Mouse (Mus musculus): ENCODE data around the gene Blm. TPM values are rescaled to one million over a fixed set of nuclear protein-coding genes. Genes with fewer than 3 reads are reported as not detected.

Blm gene
- polyA plus RNA-seq, 2 experiments: 19.8 to 24.8 TPM

GRCm38 (mm10) chr7:80424722-80425121 lies 110.2 kb downstream of the Blm start:
- WGBS (ENCODE audit: insufficient replicate concordance): 49% methylated on average over 6 of the region's 6 CpGs
- ATAC-seq (ENCODE audit: insufficient read depth) (no peak), DNase-seq (ENCODE audit: low read depth in 3 of 3, low spot score in 3 of 3) (no peak)
- H3K4me2 ChIP-seq (ENCODE audit: low read depth): no peak overlapping the region
- H3K4me1 ChIP-seq (replicated peaks; ENCODE audit: control insufficient read depth in 2 of 2, insufficient read depth in 2 of 2, low read length in 1 of 2): peaks cover 0 to 6% of the 10 kb centered on the region in 2 experiments; a peak in 2 of 4 replicates
- no peak overlapping the region for H3K4me3 ChIP-seq (ENCODE audit: insufficient read depth in 1 of 2, low read depth in 2 of 2, low read length in 2 of 2)
- H3K27ac ChIP-seq: no peak overlapping the region
- H3K9me3 ChIP-seq (ENCODE audit: control insufficient read depth, low read length): no peaks in the 10 kb centered on the region
- peak; percentile 64 for TF ChIP-seq CTCF (IDR thresholded peaks at IDR 0.05; ENCODE audit: low read depth)
- no peak for TF ChIP-seq EP300 (IDR thresholded peaks at IDR 0.05; ENCODE audit: low read depth)
- H3K27me3 ChIP-seq (ENCODE audit: control insufficient read depth, insufficient read depth, low read length): no peaks in the 10 kb centered on the region
- no peaks in the 10 kb centered on the region for H3K36me3 ChIP-seq (replicated peaks; ENCODE audit: control insufficient read depth, insufficient read depth, low read depth)
- H3K9ac ChIP-seq (replicated peaks): no peak overlapping the region

GRCm38 (mm10) chr7:80422759-80423480 lies 112.0 kb downstream of the Blm start:
- ATAC-seq (ENCODE audit: insufficient read depth) (no peak), DNase-seq (ENCODE audit: low read depth in 3 of 3, low spot score in 3 of 3) (no peak)
- TF ChIP-seq EP300 (IDR thresholded peaks at IDR 0.05; ENCODE audit: low read depth) (no peak), CTCF (IDR thresholded peaks at IDR 0.05; ENCODE audit: low read depth) (no peak)
- Histone ChIP-seq H3K9me3 (ENCODE audit: control insufficient read depth, low read length) (no peaks in the 10 kb centered on the region), H3K27ac (no peak overlapping the region), H3K9ac (replicated peaks) (no peak overlapping the region), H3K36me3 (replicated peaks; ENCODE audit: control insufficient read depth, insufficient read depth, low read depth) (no peaks in the 10 kb centered on the region), H3K4me1 (replicated peaks; ENCODE audit: control insufficient read depth in 2 of 2, insufficient read depth in 2 of 2, low read length in 1 of 2) (peaks cover 0 to 17% of the 10 kb centered on the region in 2 experiments; a peak in 2 of 4 replicates), H3K4me3 (ENCODE audit: insufficient read depth in 1 of 2, low read depth in 2 of 2, low read length in 2 of 2) (no peak overlapping the region; a peak in 1 of 4 replicates), H3K27me3 (ENCODE audit: control insufficient read depth, insufficient read depth, low read length) (no peaks in the 10 kb centered on the region), H3K4me2 (ENCODE audit: low read depth) (peak overlapping the region; percentile 48)
- WGBS (ENCODE audit: insufficient replicate concordance): 18% methylated on average over 20 of the region's 20 CpGs

- H3K36me3 ChIP-seq (replicated peaks; ENCODE audit: control insufficient read depth, insufficient read depth, low read depth): no peaks in the 10 kb centered on the region
- H3K4me1 ChIP-seq (replicated peaks; ENCODE audit: control insufficient read depth in 2 of 2, insufficient read depth in 2 of 2, low read length in 1 of 2): peaks cover 0 to 21% of the 10 kb centered on the region in 2 experiments; a peak in 2 of 4 replicates
- H3K9ac ChIP-seq (replicated peaks): no peak overlapping the region
- no peak overlapping the region for H3K4me2 ChIP-seq (ENCODE audit: low read depth)
- no peak overlapping the region for H3K27ac ChIP-seq
- 75% methylated on average over 6 of the region's 6 CpGs for WGBS (ENCODE audit: insufficient replicate concordance)
- ATAC-seq (ENCODE audit: insufficient read depth) (no peak), DNase-seq (ENCODE audit: low read depth in 3 of 3, low spot score in 3 of 3) (no peak)
- no peaks in the 10 kb centered on the region for H3K27me3 ChIP-seq (ENCODE audit: control insufficient read depth, insufficient read depth, low read length)
- no peaks in the 10 kb centered on the region for H3K9me3 ChIP-seq (ENCODE audit: control insufficient read depth, low read length)
- H3K4me3 ChIP-seq (ENCODE audit: insufficient read depth in 1 of 2, low read depth in 2 of 2, low read length in 2 of 2): no peak overlapping the region
- TF ChIP-seq EP300 (IDR thresholded peaks at IDR 0.05; ENCODE audit: low read depth) (no peak), CTCF (IDR thresholded peaks at IDR 0.05; ENCODE audit: low read depth) (no peak)
Observed at GRCm38 (mm10) chr7:80421576-80421975, 113.3 kb downstream of the Blm start.

GRCm38 (mm10) chr7:80420586-80420985 lies 114.3 kb downstream of the Blm start:
- Histone ChIP-seq H3K4me2 (ENCODE audit: low read depth) (no peak overlapping the region), H3K27me3 (ENCODE audit: control insufficient read depth, insufficient read depth, low read length) (no peaks in the 10 kb centered on the region), H3K9me3 (ENCODE audit: control insufficient read depth, low read length) (no peaks in the 10 kb centered on the region), H3K27ac (no peak overlapping the region), H3K9ac (replicated peaks) (no peak overlapping the region), H3K36me3 (replicated peaks; ENCODE audit: control insufficient read depth, insufficient read depth, low read depth) (no peaks in the 10 kb centered on the region), H3K4me3 (ENCODE audit: insufficient read depth in 1 of 2, low read depth in 2 of 2, low read length in 2 of 2) (no peak overlapping the region), H3K4me1 (replicated peaks; ENCODE audit: control insufficient read depth in 2 of 2, insufficient read depth in 2 of 2, low read length in 1 of 2) (peaks cover 0 to 20% of the 10 kb centered on the region in 2 experiments; a peak in 2 of 4 replicates)
- DNase-seq (ENCODE audit: low read depth in 3 of 3, low spot score in 3 of 3) (no peak), ATAC-seq (ENCODE audit: insufficient read depth) (no peak)
- no peak for TF ChIP-seq EP300 (IDR thresholded peaks at IDR 0.05; ENCODE audit: low read depth)
- TF ChIP-seq CTCF (IDR thresholded peaks at IDR 0.05; ENCODE audit: low read depth): no peak
- 79% methylated on average over 4 of the region's 4 CpGs for WGBS (ENCODE audit: insufficient replicate concordance)

- Histone ChIP-seq H3K27ac (no peak overlapping the region), H3K27me3 (ENCODE audit: control insufficient read depth, insufficient read depth, low read length) (no peaks in the 10 kb centered on the region), H3K36me3 (replicated peaks; ENCODE audit: control insufficient read depth, insufficient read depth, low read depth) (no peaks in the 10 kb centered on the region), H3K4me1 (replicated peaks; ENCODE audit: control insufficient read depth in 2 of 2, insufficient read depth in 2 of 2, low read length in 1 of 2) (peaks cover 0 to 20% of the 10 kb centered on the region in 2 experiments; a peak in 2 of 4 replicates), H3K9ac (replicated peaks) (no peak overlapping the region), H3K4me2 (ENCODE audit: low read depth) (no peak overlapping the region), H3K9me3 (ENCODE audit: control insufficient read depth, low read length) (no peaks in the 10 kb centered on the region), H3K4me3 (ENCODE audit: insufficient read depth in 1 of 2, low read depth in 2 of 2, low read length in 2 of 2) (no peak overlapping the region)
- TF ChIP-seq EP300 (IDR thresholded peaks at IDR 0.05; ENCODE audit: low read depth): no peak
- WGBS (ENCODE audit: insufficient replicate concordance): 26% methylated on average over 3 of the region's 3 CpGs
- ATAC-seq (ENCODE audit: insufficient read depth): no peak
- no peak for DNase-seq (ENCODE audit: low read depth in 3 of 3, low spot score in 3 of 3)
Observed at GRCm38 (mm10) chr7:80419278-80419677, 115.6 kb downstream of the Blm start.
